Mouse (Mus musculus) thymus, postnatal 25 days (tissue): ENCODE data around the gene Mrps18a.

Experiments
- DNase-seq: peaks from one replicate; pipeline ENCODE4 v3.0.0; 2022

Mrps18a gene

DNA sequence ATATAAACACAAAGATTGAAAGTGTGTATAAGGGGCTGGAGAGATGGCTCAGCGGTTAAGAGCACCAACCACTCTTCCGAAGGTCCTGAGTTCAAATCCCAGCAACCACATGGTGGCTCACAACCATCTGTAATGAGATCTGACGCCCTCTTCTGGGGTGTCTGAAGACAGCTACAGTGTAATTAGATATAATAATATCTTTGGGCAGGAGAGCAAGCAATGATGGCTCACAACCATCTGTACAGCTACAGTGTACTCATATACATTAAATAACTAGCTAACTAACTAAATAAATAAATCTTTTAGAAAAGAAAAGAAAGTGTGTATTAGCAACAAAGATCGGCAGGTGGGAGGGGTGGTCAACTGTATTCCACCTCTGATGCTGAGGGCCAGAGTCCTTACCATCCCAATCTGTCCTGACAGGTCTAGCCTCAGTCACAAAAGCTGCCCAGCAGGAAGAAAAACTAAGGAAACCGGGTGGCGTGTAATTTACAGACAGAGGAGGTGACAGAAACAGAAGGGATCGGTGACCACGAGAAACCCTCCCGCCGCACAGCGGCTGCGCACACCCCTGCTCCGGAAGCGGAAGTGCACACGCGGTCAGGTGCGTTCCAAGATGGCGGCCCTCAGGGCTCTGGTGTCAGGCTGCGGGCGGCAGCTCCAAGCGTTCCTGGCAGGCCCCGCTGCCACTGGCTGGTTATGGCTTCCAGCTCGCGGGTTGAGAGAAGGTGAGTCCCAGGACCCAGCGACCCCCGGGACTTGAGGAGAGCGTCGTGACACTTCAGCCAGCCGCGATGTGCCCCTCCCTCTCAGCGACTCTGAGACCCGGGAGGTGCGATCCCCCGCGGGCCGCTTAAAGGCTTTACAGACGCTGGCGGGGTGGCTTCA lies at the start of gene Mrps18a:
Mrps18a (plus strand) TSS at position 585 of the 888 bp plus-strand sequence.
- peak; percentile 79 for DNase-seq

DNA sequence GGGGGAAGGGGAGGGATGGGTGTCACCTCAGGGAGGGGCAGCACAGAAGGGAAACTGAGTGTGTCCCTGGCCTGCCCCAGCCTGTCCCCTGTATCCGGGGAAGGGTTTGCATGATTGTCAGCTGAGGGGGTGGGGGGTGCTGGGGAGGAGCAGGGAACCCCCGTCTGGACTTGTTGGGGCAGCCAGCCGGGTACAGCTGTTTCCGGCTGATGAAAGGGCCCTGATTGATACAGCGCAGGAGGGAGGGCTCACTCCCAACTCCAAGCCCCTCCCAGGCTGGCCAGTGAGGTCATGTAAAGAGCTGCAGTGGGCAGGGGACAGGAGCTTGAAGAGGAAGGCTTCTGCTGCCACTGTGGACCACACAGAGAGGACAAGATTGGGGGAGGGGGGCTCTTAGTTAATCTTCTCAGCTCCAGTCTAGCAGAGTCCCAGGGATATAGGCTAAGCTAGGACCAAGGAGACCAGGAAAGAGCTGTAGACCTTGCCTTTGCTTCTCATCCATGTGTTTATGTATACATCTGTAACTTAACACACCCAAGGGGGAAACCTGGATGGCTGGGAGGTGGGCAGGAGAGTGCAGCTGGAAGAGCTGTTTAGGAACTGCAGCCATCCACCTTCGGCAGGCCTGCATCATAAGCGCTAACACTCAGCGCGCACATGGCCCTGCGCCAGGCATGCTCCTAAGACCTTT lies 47.4 kb upstream of the Mrps18a start:
- DNase-seq = no peak

DNA sequence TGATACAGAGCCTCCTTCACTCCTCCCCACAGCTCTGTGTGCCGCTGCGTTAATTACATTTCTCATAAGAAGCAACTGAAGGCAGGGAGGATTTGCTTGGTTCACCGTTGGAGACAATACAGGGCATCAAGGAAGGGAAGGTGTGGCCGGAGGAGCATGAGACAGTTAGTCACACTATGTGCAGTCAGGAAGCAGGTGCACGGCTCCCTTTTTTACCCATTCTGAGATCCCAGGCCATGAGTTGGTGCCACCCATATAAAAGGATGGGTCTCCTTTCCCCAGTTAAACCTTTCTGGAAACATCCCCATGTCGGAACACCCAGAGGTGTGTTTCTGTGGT lies 46.8 kb upstream of the Mrps18a start:
- DNase-seq = no peak

DNA sequence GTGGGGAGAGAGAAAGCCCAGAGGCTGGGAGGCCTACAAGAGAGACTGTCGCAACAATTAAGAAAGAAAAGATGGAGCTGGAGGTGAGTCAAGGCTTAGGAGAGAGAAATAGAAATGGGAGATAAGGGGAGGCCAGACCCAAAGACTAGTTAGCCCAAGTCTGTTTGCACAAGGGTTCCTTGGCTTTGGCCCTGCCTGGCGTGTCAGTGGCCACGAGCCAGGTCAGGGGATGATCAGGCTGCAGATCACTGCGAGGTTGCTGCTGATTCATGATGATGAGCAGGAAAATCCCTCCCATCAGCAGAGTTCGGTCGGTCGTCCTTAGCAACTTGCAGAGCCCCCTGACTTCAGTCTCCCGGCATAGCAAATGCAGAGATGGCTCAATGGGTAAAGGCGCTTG lies 40.7 kb upstream of the Mrps18a start:
- DNase-seq = no peak

DNA sequence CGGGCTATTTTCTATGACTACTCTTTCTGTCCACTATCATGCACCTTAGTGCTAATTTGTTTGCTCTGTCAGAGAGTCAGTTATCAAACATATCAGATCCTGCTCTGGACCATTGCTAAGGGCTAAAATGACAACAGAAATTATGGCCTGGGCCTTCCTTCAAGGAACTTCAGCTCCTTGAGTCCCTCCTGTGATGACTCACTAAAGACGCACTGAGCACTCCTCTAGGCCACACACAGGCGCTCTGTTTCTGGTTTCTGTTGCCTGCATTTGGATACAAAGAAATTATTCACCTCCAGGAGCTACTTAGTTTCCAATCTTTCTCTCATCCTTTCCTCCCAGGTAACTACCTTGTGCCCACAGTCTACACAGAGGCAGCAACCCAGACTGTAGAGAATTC lies 39.3 kb upstream of the Mrps18a start:
- DNase-seq = no peak

DNA sequence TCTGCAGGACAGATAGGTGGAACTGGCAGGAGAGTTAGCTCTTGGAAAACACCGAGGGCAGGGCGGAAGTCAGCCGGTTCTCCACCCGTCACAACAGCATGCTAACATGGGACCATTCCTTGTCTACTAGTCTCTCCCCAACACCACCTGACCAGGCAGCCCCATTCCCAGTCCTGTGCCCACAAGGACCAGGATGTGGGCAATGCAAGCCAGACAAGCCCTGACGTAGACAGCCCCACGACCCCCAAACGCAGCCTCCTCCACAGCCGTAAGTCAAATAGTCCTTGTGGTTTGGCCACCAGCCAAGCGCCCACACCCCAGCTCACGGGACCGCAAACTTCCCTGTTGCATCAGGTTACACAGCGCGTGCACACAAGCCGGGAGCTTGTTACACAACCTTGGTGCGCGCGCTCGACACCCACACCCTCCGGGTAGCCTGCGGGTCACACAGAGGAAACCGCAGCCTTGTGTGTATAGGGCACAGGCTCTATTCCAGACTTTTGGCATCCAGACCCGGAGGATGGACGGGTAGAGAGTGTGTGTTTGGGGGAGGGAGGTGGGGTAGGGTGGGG lies 37.0 kb upstream of the Mrps18a start:
- DNase-seq = peak; percentile 89

DNA sequence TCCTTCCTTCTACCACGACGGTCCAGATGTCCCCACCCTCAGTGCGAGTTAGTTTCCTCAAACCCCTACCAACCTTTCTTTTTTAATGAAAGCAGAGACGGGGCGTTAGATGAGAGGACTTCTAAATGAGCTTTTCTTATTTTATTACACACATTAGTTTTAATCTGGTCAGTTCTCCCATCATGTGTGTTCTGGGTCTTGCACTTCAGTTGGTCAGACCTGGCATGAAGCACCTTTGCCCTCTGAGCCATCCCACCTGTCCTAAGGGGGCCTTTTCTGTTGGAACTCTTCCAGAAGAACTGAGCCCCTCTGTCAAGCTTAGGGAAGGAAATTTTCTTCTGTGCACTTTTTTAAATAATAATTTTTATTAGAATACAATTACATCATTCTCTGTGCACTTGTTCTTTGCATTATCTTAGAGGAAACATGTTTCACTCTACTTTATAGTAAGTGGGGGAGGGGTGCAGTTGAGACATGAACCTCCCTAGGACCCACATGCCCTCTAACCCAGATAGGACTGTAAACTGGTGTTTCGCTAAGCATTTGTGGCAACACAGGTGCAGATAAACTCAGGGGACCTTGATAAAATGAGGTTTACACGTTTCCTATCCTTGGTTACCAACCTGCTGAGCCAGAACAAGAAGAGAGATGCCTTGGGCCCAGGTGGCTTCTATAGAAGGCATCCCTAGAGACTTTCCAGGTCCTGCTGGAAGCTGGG lies 36.2 kb upstream of the Mrps18a start:
- DNase-seq = no peak

DNA sequence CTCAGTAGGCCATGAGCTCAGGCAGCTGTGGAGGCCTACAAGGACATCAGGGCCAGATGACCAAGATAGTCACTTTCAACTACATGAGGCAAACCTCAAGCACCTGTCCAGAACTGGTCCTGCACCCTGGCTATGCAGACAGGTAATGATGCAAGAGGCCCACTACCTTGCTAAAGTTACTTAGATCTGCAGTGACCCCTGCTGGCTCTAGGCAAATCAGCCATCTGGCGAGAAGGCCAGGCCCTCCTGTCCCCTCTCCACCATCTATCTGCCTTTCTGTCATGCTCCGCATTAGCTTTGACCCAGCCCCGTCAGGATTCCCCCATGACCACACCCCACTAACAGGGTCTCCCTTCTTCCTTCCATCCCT lies 35.7 kb upstream of the Mrps18a start:
- DNase-seq = peak; percentile 72

DNA sequence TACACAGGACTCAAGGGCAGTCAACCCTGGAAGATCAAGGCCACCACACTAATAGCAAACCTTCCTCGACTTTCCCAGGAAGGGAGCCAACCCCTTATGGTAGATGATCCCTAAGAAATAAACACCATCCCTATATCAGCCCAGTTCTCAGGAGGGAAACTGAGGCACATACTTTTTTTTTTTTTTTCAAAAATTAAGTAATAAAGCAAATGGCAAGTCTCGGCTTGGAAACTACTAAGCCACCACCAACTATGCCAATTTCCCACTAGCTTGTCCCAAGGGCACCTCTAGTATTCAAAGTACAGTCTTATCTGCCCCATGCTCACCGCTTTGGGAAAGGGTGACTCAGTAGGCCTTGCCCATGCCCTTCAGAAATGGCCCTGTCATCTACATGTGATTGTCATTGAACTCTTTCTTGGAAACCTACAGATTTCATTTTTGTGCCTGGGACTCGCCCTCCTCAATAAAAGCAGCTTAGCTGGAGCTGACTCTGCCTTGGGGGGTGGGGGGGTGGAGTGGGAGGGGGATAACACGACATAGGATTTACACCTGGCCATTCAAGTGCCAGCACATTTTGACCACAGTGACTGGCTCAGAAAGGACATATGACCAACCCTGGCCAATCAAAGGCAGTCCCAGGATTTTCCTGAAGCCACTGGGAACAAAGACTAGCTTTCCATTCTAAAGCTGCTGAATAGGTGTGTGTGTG lies 35.1 kb upstream of the Mrps18a start:
- DNase-seq = no peak

DNA sequence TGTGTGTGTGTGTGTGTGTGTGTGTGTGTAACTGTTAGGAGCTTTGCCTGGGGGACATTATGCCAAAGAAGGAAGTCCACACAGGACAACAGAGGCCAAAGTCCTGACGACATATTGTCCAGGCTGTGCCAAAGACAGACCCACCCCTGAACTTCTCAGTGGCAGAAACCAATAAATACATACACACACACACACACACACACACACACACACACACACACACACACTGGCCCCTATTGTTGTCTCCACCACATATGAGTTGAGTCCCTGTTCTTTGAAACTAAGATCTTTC lies 34.6 kb upstream of the Mrps18a start:
- no peak for DNase-seq

DNA sequence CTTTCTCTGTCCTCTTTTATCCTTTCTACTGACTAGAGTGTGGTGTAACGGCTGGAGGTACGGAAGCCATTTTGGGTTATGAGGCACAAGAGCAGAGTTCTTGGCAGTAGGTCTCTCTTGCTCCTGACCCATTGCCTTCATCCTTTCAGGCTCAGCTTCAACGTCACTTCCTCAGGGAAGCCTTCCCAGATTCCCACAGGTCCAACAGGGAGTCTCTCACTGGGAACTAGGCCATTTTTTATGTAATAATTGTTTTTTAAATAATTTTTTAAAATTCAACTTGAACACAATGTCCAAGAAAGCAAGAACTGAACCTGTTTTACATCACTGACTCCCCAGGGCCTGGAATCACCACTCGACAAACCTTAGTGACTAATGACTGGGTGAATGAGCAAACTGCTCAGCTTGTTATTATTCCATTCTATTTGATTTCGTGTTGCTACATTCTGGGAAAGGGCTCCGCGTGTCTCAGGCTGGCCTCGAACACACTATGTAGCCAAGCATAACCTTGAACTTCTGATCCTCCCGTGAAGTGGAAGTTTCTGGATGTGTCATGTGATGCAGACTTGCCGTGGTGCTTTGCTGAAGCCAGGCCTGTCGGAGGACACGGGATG lies 32.8 kb upstream of the Mrps18a start:
- DNase-seq = no peak

DNA sequence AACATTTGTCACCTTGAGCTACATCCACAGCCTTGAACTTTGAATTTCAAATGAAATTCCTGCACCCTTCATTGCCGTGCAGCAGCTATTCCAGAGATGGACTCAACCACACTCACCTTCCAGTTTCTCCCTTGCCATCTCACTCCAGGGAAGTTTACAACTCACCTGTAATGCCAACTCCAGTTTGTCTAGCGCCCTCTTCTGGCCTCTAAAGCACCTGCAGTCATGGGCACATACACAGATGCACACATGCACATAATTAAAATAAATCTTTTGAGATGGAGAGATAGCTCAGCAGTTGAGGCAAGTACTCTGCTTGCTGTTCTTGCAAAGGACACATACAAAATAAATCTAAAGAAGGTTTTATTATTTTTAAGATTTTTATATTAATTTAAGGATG lies 31.7 kb upstream of the Mrps18a start:
- DNase-seq = no peak

DNA sequence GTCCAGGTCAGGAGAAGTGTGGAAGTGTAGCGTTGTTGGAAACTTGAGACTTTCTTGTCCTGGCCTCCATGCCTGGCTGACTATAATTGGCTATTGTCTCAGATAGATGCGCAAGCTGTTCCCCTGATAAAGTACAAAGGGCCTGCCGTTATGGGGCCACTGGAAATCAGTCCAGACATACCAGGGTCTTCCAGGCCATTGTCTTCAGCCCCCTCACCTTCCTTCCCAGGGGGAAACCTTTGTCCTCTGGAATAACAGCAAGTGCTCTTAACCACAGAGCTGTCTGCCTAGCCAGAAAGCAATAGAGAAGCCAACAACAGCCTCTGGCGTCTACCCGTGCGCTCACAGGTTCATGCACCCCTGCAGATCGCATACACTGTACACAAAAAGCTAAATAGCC lies 30.4 kb upstream of the Mrps18a start:
- no peak for DNase-seq

DNA sequence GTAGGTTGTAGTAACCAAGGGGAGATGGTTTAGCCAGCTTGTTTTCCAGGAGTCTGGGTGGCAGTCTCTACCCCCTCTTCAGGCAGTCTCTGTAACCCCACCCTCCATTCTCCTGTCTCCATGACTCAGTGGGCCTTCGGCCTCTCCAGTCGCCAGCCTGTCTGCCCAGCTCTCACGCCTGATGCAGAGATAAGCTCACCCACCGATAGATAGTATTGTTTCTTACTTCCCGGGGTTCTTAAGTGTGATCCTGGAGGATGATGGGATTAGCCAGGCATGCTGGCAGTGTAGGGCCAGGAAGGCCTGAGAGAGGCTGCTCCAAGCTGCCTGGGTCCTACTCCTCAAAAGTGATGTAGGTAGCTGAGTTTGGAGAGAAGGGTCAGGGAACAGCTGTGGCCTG lies 29.7 kb upstream of the Mrps18a start:
- no peak for DNase-seq

DNA sequence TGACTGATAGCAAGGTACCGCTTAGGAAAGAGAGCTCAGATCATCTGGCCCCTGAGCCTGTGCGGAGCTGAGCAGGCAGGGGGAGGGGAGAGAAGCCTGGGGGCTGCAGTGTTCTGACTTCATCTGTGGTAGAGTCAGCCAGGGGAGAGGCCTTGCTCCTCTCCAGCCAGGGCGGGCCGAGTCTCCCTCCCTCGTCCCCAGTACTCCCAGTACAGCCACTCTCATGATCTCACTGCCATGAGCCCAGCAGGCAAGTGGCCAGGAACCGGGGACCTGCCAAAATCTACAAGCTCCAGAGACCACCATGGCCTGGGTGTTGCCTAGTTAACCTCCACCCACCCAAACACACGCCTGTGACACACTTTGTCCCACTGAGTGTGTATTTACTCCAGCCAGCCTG lies 29.1 kb upstream of the Mrps18a start:
- no peak for DNase-seq

DNA sequence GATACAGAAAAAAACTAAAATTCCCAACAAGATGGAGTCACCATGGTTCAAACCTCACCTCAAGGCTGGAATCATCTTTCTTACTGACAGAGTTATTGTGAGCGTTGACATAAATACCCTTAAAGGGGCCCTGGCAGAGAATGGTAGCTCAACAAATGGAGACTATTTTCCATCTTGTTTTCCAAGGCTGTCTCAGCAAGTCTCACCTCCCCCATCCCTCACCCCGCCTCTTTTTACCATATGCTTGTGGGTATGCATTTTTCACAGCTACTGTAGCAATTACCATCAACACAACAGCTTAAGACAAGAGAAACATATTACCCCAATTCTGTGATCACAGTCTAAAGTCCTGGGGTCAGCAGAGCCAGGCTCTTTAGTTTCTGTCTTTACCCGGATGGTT lies 27.4 kb upstream of the Mrps18a start:
- no peak for DNase-seq

DNA sequence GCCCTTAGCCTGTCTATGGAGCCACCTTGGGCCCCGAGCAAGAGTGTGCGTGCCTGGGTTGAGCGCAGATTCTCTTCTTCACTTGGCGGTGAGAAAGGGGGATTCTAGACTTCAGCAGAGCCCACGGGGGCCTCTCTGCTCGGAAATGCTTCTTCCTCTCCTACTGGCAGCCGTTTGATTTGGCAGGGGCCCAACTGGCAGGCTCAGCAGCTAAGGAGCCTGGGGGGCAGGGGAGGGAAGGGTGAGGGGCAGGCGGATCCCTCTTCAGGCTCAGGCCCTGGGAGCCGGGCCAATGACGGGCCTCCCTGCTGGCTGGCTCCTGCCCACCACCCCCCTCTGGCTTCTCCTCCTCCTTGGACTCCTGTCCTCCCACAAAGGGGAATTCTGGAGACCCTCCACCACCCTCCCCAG lies 26.7 kb upstream of the Mrps18a start:
- peak; percentile 55 for DNase-seq

DNA sequence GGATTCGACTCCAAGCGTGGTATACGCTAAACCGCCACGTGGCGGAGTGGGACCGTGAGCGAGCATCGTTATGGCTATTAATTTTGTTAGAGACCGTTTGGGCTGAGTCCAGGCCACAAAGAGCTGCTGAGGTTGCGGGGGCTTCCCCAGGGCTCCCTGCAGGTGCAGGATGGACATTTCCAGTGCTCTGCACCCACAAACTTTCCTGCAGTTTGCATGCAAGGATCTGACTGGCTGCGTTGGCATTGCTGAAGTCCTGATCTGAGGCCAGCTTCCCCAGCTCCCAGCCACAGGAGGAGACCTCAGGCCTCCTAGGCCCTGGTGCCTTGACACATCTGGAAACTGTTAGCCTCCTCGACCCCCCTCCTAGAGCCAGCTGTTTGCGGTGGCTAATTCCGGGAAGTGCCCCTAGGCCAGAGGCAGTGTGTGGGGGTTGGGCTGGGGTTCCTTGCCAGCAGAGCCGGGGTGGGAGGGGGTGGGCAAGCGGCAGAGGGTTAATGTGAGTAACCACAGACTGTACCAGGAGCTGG lies 24.4 kb upstream of the Mrps18a start:
- peak; percentile 33 for DNase-seq

DNA sequence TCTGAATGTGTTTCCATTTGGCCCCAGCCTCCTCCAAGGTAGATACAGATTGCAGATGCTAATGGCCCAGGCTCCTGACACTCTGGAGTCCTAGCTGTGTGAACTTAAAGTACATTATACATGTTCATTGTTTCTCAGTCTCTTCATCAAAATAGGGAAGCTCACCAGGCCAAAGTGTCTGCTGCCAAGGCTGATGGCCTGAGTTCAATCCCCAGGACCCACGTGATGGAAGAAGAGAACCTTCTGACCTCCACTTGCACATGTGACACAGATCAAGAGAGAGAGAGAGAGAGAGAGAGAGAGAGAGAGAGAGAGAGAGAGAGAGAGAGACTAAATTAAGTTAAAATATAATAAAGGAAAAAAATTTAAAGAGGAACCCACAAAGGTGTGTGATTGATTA lies 19.4 kb upstream of the Mrps18a start:
- no peak for DNase-seq

DNA sequence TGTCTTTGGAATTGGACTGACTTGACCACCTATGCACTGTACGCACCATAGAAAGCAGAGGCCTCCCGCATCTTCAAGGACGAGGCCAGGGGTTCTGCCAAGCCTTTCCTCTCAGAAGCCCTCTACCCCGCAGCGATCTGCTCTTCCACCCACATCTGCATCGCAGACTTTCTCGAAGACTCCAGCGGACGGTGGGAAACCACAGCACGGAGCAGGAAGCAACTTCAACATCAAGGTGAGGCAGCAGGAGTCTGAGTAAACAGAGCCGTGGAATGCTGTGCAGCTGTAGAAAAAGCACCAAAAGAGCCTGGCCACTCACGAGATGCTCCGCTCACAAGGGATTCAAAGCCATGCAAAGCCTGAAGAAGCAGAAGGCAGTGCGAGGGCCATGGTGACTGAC lies 18.9 kb upstream of the Mrps18a start:
- peak; percentile 43 for DNase-seq

DNA sequence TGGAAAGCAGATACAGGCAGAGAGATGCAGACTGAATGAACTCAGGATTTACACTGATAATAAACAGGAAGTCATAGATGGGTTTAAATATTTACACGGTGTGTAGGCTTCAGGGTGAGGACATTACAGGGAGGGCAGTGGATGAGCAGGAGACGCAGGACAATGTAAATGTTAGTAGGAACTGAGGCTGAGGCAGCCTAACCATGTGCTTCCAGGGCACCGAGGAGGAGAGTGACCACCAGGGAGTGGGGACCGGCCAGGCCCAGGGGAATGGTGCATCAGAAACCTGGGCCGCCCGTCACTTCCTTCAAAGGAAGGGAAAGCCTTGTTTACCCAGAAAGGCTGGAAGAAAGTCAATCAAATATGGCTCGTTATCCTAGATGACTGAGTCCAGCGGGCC lies 12.3 kb upstream of the Mrps18a start:
- no peak for DNase-seq

DNA sequence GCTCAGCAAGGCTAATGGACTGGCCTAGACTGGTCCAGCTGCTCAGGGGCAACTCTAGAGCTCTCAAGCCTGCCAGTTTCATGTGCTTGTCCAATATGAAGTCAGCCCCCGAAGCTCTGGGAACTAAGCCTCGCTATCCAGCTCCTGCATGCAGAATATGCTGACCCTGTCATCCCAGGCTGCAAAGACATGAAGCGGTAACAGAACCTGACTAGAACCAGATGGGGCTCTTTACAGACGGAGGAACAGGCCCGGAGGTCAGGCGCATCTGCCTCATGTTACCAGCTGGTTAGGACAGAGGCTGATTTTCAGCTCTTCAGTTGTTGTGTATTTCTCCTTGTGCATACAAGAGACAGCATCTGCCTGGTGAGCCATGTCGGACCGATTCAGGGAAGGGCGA lies 8.9 kb upstream of the Mrps18a start:
- DNase-seq = no peak
